Mouse (Mus musculus): Measurements from ENCODE around the gene Hnrnpl. TPM values are rescaled to one million over a fixed set of nuclear protein-coding genes. Genes with fewer than 3 reads are reported as not detected.

The Hnrnpl gene
- polyA plus RNA-seq, 1 experiment from 2014 or later: 266 TPM

DNA sequence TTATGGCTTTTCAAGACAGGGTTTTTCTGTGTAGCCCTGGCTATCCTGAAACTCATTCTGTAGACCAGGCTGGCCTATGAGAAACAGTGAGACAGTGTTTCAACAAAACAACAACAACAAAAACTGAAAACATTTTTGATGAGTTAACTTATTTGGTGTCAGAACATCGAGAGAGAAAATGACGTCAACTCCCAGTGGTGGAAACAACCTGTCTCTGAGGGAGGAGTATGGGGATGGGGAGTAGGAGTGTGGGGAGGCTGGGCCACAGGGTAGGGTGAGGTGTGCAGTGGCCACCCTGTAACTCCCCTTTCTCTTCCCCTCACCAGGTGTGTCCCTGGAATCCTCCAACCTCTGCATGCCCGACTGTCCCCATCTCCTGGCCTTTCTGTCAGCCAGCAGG is 13.8 kb upstream of the Hnrnpl start:
- no peak for ATAC-seq (ENCODE audit: insufficient number of reproducible peaks, insufficient read depth, low FRiP score, low read depth)
- WGBS: 76% methylated on average over 3 of the region's 3 CpGs

DNA sequence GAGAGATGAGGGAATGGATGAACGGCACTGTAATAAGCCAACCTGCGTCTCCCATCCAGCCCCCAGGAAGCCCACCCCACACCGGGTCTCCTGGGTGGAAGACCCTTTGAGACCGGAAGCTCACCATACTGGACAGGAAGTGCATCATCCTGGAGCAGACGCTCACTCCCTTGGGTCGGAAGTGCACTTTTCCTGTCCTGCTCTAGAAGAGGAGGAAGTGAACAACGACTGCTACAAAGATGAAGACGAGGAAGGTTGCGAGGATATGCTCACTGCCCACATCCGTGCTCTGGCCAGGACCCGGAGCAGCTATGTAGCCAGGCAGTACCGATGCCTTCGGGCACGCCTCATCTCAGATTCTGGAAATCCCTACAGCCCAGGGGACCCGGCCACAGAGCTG is 12.5 kb upstream of the Hnrnpl start:
- H3K4me2 ChIP-seq (replicated peaks; ENCODE audit: low read depth, low read length): no peak overlapping the region
- H3K9me3 ChIP-seq (ENCODE audit: control insufficient read depth, low read depth, low read length): no peaks in the 10 kb centered on the region
- WGBS: 76% methylated on average over 15 of the region's 15 CpGs
- H3K4me3 ChIP-seq (ENCODE audit: low read depth, low read length): no peak overlapping the region
- H3K4me1 ChIP-seq (ENCODE audit: control insufficient read depth, insufficient read depth, low read length): 0 out of 2 replicates have a peak, but pooled peaks cover 4% of the 10 kb centered on the region
- no peaks in the 10 kb centered on the region for H3K27me3 ChIP-seq (ENCODE audit: control insufficient read depth, insufficient read depth, low read length)
- no peak for ATAC-seq (ENCODE audit: insufficient number of reproducible peaks, insufficient read depth, low FRiP score, low read depth)
- H3K36me3 ChIP-seq (ENCODE audit: control insufficient read depth, insufficient read depth, low read length): no peaks in the 10 kb centered on the region
- no peak overlapping the region for H3K27ac ChIP-seq (ENCODE audit: low read length)
- no peak overlapping the region for H3K9ac ChIP-seq (replicated peaks; ENCODE audit: low read depth, low read length)

More for the DNA sequence above, 13.8 kb upstream of the Hnrnpl start:
- no peaks in the 10 kb centered on the region for H3K9me3 ChIP-seq (ENCODE audit: control insufficient read depth, low read depth, low read length)
- no peak overlapping the region for H3K9ac ChIP-seq (replicated peaks; ENCODE audit: low read depth, low read length)
- no peak overlapping the region for H3K4me3 ChIP-seq (ENCODE audit: low read depth, low read length)
- H3K4me2 ChIP-seq (replicated peaks; ENCODE audit: low read depth, low read length): no peak overlapping the region
- H3K4me1 ChIP-seq (ENCODE audit: control insufficient read depth, insufficient read depth, low read length): peaks cover 8% of the 10 kb centered on the region; the same call in 1 of the 2 replicates
- no peaks in the 10 kb centered on the region for H3K36me3 ChIP-seq (ENCODE audit: control insufficient read depth, insufficient read depth, low read length)
- H3K27ac ChIP-seq (ENCODE audit: low read length): no peak overlapping the region
- no peaks in the 10 kb centered on the region for H3K27me3 ChIP-seq (ENCODE audit: control insufficient read depth, insufficient read depth, low read length)

DNA sequence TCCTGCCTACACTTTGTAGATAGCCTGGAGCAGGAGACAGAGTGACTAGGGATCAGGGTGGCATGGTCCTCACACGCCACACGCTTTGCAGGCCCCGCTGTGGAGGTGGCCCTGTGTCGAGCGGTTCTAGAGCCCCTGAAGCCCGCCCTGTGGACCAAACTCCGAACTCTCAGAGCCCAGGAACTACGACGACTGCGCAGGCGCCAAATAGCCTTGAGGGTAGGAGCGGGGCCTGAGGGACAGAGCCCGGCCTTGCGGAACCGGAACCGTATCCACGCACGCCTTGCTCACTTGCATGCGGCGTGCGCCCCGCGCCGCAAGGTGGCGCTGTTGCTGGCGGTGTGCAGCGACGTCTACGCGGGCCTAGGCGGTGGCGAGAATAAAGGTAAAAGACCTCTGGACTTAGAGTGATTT is 11.8 kb upstream of the Hnrnpl start:
- WGBS: 15% methylated on average over 32 of the region's 32 CpGs
- no peaks in the 10 kb centered on the region for H3K36me3 ChIP-seq (ENCODE audit: control insufficient read depth, insufficient read depth, low read length)
- peak; percentile 81 for ATAC-seq (ENCODE audit: insufficient number of reproducible peaks, insufficient read depth, low FRiP score, low read depth)
- no peaks in the 10 kb centered on the region for H3K27me3 ChIP-seq (ENCODE audit: control insufficient read depth, insufficient read depth, low read length)
- H3K9me3 ChIP-seq (ENCODE audit: control insufficient read depth, low read depth, low read length): no peaks in the 10 kb centered on the region
- peak overlapping the region; percentile 22 for H3K4me2 ChIP-seq (replicated peaks; ENCODE audit: low read depth, low read length)
- no peak overlapping the region for H3K9ac ChIP-seq (replicated peaks; ENCODE audit: low read depth, low read length)
- H3K27ac ChIP-seq (ENCODE audit: low read length): no peak overlapping the region; the same call in 1 of the 2 replicates
- H3K4me1 ChIP-seq (ENCODE audit: control insufficient read depth, insufficient read depth, low read length): peaks cover 4% of the 10 kb centered on the region; the same call in 1 of the 2 replicates
- H3K4me3 ChIP-seq (ENCODE audit: low read depth, low read length): no peak overlapping the region

DNA sequence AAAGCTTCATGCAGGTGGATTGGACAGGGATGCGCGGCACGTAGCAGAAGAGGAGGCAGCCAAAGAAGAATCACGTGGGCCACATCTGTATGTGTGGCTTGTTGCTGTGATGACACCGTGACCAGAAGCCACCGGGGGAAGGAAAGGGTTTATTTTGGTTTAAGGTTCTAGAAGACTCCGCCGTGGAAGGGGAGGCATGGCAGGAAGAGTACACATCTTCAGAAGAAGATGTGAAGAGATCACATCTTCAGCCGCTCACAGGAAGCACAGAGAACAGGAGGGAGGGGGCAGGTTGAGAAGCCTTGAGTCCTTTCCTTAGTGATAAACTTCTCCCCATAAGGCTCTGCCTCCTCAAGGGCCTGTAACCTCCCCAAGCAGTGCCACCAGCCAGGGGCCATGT is 8.3 kb upstream of the Hnrnpl start:
- Histone ChIP-seq H3K27me3 (ENCODE audit: control insufficient read depth, insufficient read depth, low read length) (no peaks in the 10 kb centered on the region), H3K4me1 (ENCODE audit: control insufficient read depth, insufficient read depth, low read length) (peaks cover 31% of the 10 kb centered on the region), H3K27ac (ENCODE audit: low read length) (no peak overlapping the region), H3K9ac (replicated peaks; ENCODE audit: low read depth, low read length) (no peak overlapping the region), H3K4me2 (replicated peaks; ENCODE audit: low read depth, low read length) (no peak overlapping the region), H3K4me3 (ENCODE audit: low read depth, low read length) (no peak overlapping the region), H3K36me3 (ENCODE audit: control insufficient read depth, insufficient read depth, low read length) (no peaks in the 10 kb centered on the region), H3K9me3 (ENCODE audit: control insufficient read depth, low read depth, low read length) (no peaks in the 10 kb centered on the region)
- ATAC-seq (ENCODE audit: insufficient number of reproducible peaks, insufficient read depth, low FRiP score, low read depth): no peak
- WGBS: 91% methylated on average over 9 of the region's 9 CpGs

DNA sequence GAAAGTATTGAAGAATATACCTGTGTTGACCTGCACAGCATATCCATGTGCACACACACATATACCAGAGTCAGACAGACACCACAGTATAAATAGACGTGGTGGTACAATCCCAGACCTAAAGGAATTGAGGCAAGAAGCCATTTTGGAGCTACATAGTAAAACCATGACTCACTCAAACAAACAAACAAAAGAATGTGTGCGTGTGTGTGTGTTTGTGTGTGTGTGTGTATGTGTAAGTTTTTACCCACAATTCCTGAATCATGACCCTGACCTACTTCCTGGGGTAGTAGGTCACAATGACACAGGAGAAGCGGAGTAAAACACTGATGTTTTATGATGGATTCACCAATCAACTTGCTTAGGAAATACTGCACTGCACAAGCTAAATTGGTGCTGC is 6.9 kb upstream of the Hnrnpl start:
- peak overlapping the region; percentile 96 for H3K27ac ChIP-seq (ENCODE audit: low read length)
- 56% methylated on average over 3 of the region's 3 CpGs for WGBS
- no peaks in the 10 kb centered on the region for H3K9me3 ChIP-seq (ENCODE audit: control insufficient read depth, low read depth, low read length)
- H3K27me3 ChIP-seq (ENCODE audit: control insufficient read depth, insufficient read depth, low read length): no peaks in the 10 kb centered on the region
- ATAC-seq (ENCODE audit: insufficient number of reproducible peaks, insufficient read depth, low FRiP score, low read depth): no peak
- peak overlapping the region; percentile 8; the same call in 1 of the 2 replicates for H3K4me2 ChIP-seq (replicated peaks; ENCODE audit: low read depth, low read length)
- H3K4me3 ChIP-seq (ENCODE audit: low read depth, low read length): no peak overlapping the region
- no peaks in the 10 kb centered on the region for H3K36me3 ChIP-seq (ENCODE audit: control insufficient read depth, insufficient read depth, low read length)
- peaks cover 31% of the 10 kb centered on the region for H3K4me1 ChIP-seq (ENCODE audit: control insufficient read depth, insufficient read depth, low read length)
- H3K9ac ChIP-seq (replicated peaks; ENCODE audit: low read depth, low read length): no peak overlapping the region

DNA sequence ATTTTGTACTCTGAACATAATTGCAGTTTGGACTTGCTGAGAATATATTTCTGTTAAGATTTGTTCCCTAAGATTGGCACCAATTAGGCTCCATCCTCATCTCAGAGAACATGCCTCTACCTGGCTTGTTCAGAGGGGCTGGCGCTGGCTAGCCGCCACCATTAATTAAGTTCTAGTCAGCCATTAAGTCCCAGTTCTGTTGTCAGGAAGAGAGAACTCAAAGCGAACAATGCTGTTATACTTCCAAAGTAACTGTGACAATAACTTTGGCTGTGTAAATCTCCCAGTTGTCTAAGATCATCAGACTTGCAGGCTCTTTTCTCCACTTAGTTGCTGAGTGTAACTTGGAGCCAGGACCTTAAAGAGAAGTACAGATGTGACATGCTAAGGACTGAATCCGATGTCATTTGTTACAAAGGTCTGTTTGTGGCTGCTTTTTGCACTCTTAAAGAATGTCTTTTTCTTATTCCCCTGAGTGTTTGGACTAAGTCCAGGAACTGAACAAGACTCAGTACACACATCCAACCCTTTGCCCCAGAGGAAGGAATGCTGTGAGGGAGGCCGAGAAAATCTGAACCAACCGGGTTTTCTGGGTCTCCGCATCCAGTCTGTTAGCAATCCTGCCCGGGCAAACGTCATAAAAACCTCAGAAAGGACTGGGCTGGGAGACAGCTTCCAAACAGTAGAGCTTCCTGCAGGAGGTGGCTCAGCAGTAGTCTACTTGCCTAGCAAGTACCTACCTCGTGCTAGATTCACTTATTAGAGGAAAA is 6.3 kb upstream of the Hnrnpl start:
- WGBS: 12% methylated on average over 10 of the region's 10 CpGs
- Histone ChIP-seq H3K4me1 (ENCODE audit: control insufficient read depth, insufficient read depth, low read length) (peaks cover 31% of the 10 kb centered on the region), H3K9ac (replicated peaks; ENCODE audit: low read depth, low read length) (no peak overlapping the region), H3K4me3 (ENCODE audit: low read depth, low read length) (no peak overlapping the region), H3K4me2 (replicated peaks; ENCODE audit: low read depth, low read length) (peak overlapping the region; percentile 8; the same call in 1 of the 2 replicates), H3K36me3 (ENCODE audit: control insufficient read depth, insufficient read depth, low read length) (no peaks in the 10 kb centered on the region), H3K27ac (ENCODE audit: low read length) (peak overlapping the region; percentile 96), H3K9me3 (ENCODE audit: control insufficient read depth, low read depth, low read length) (no peaks in the 10 kb centered on the region), H3K27me3 (ENCODE audit: control insufficient read depth, insufficient read depth, low read length) (no peaks in the 10 kb centered on the region)
- peak; percentile 64 for ATAC-seq (ENCODE audit: insufficient number of reproducible peaks, insufficient read depth, low FRiP score, low read depth)

DNA sequence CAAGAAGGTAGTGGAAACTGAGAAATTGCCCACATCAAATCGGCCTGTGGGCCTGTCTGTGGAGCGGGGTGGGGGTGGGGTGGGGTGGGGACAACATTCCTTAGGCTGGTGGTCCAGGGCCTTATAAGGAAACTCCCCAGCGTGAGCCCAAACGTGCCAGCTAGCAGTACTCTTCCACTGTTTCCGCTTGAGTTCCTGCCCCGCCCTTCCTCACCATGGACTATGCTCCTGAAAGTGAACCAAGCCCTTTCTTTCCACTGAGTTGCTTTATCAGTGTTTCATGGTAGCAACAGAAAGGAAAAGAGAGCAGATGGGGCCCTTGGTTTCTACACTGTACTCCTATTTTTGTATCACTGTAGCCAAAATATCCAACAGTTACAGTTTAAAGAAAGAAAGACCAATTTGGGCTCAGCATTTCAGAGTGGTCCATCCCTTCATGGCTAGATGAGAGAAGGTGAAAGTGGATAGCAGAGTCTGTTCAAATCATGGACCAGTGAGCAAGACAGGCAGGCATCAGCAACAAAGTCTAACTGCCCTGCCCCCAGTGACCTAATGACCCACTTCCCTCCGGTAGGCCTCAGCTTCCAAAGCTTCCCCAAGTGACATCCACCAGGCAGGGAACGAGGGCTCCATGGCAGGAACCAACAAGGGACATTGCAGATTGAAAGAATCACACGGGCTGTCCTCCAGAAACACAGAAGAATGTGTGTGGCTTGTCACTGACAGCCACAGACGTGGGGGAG is 5.3 kb upstream of the Hnrnpl start:
- WGBS: 12% methylated on average over 10 of the region's 10 CpGs
- peak; percentile 77 for ATAC-seq (ENCODE audit: insufficient number of reproducible peaks, insufficient read depth, low FRiP score, low read depth)
- H3K9me3 ChIP-seq (ENCODE audit: control insufficient read depth, low read depth, low read length): no peaks in the 10 kb centered on the region
- H3K9ac ChIP-seq (replicated peaks; ENCODE audit: low read depth, low read length): no peak overlapping the region
- peak overlapping the region; percentile 8 for H3K4me2 ChIP-seq (replicated peaks; ENCODE audit: low read depth, low read length)
- no peak overlapping the region for H3K4me3 ChIP-seq (ENCODE audit: low read depth, low read length)
- H3K4me1 ChIP-seq (ENCODE audit: control insufficient read depth, insufficient read depth, low read length): peaks cover 36% of the 10 kb centered on the region
- no peaks in the 10 kb centered on the region for H3K36me3 ChIP-seq (ENCODE audit: control insufficient read depth, insufficient read depth, low read length)
- H3K27me3 ChIP-seq (ENCODE audit: control insufficient read depth, insufficient read depth, low read length): no peaks in the 10 kb centered on the region
- H3K27ac ChIP-seq (ENCODE audit: low read length): peak overlapping the region; percentile 96

DNA sequence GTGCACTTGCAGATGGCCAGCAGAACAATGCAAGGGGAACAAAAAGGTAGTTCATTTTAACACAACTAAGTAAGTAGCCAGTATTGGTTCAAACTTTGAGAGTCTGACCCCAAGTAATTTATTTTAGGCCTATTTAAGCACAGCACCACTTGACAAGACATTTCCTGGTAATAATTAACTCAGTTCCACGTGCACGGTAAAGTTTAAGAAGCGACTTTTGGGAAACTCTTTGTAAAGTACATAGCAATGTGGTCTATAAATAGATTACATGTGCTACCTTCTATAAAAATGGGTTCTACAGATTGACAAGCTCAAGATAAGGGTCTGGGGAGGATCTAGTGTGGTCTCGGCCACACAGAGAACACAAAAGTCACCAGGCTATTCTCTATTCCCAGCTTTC is 4.6 kb upstream of the Hnrnpl start:
- ATAC-seq (ENCODE audit: insufficient number of reproducible peaks, insufficient read depth, low FRiP score, low read depth): peak; percentile 39; the same call in 1 of the 2 replicates

More for the DNA sequence above, 4.6 kb upstream of the Hnrnpl start:
- Histone ChIP-seq H3K27me3 (ENCODE audit: control insufficient read depth, insufficient read depth, low read length) (no peaks in the 10 kb centered on the region), H3K9ac (replicated peaks; ENCODE audit: low read depth, low read length) (no peak overlapping the region), H3K36me3 (ENCODE audit: control insufficient read depth, insufficient read depth, low read length) (no peaks in the 10 kb centered on the region), H3K4me3 (ENCODE audit: low read depth, low read length) (no peak overlapping the region), H3K4me1 (ENCODE audit: control insufficient read depth, insufficient read depth, low read length) (peaks cover 38% of the 10 kb centered on the region), H3K27ac (ENCODE audit: low read length) (peak overlapping the region; percentile 96), H3K9me3 (ENCODE audit: control insufficient read depth, low read depth, low read length) (no peaks in the 10 kb centered on the region), H3K4me2 (replicated peaks; ENCODE audit: low read depth, low read length) (peak overlapping the region; percentile 8; the same call in 1 of the 2 replicates)
- 27% methylated on average over 4 of the region's 4 CpGs for WGBS

Data from stomach, embryonic 14.5 days (tissue).